ENCODE assay signal across 8 mouse cellular contexts in genomic region chr2:76674725-76675427, GRCm38 (mm10). TPM values are rescaled to one million over a fixed set of nuclear protein-coding genes. Genes with fewer than 3 reads are reported as not detected.
DNase-seq lines count a peak whose midpoint lies in the region; ATAC-seq and TF ChIP-seq lines count a peak whose summit lies in the region.

Gene Plekha3 (plus strand): TSS chr2:76675281.

- H3K27ac ChIP-seq in forebrain, embryonic 16.5 days (ENCODE audit: low read length) = peak within 1 kb of the TSS; percentile 81
- peak within 1 kb of the TSS; percentile 73 for H3K27ac ChIP-seq in neural tube, embryonic 14.5 days (ENCODE audit: low read depth, low read length)
- peak within 1 kb of the TSS; percentile 95 for H3K27ac ChIP-seq in testis, adult 2 months (ENCODE audit: control insufficient read depth, insufficient read depth, low read depth, low read length)

- peaks cover 29% of the 10 kb centered on the region for H3K4me1 ChIP-seq in forebrain, embryonic 16.5 days (replicated peaks; ENCODE audit: control insufficient read depth, insufficient read depth, low read length)
- H3K4me1 ChIP-seq in neural tube, embryonic 14.5 days (ENCODE audit: control insufficient read depth, insufficient read depth, low read length) = peaks cover 27% of the 10 kb centered on the region
- peaks cover 11% of the 10 kb centered on the region for H3K4me1 ChIP-seq in testis, adult 2 months (ENCODE audit: control insufficient read depth, insufficient read depth, low read length)

- ATAC-seq in forebrain, embryonic 16.5 days = peak; percentile 70
- ATAC-seq in neural tube, embryonic 14.5 days (ENCODE audit: low read depth) = peak; percentile 75

- H3K36me3 ChIP-seq in forebrain, embryonic 16.5 days (ENCODE audit: control insufficient read depth, insufficient read depth) = no peaks in the 10 kb centered on the region
- H3K36me3 ChIP-seq in neural tube, embryonic 14.5 days (ENCODE audit: control insufficient read depth, insufficient read depth, low read length) = 0 out of 2 replicates have a peak, but pooled peaks cover 4% of the 10 kb centered on the region
- no peaks in the 10 kb centered on the region for H3K36me3 ChIP-seq in testis, adult 2 months (ENCODE audit: control insufficient read depth, insufficient read depth, low read length)

- H3K4me2 ChIP-seq in forebrain, embryonic 16.5 days (ENCODE audit: low read length) = peak within 1 kb of the TSS; percentile 77
- peak within 1 kb of the TSS; percentile 75 for H3K4me2 ChIP-seq in neural tube, embryonic 14.5 days (ENCODE audit: low read depth, low read length)

- TF ChIP-seq POLR2A in testis, adult 2 months (IDR thresholded peaks at IDR 0.05; ENCODE audit: control insufficient read depth, low read depth, low read length) = peak; percentile 76

- TF ChIP-seq CTCF in testis, adult 2 months (IDR thresholded peaks at IDR 0.05; ENCODE audit: control insufficient read depth, insufficient read depth, insufficient replicate concordance, low read depth, low read length) = no peak

- no peaks in the 10 kb centered on the region for H3K9me3 ChIP-seq in forebrain, embryonic 16.5 days (ENCODE audit: control insufficient read depth, low read length)
- no peaks in the 10 kb centered on the region for H3K9me3 ChIP-seq in neural tube, embryonic 14.5 days (ENCODE audit: control insufficient read depth, low read length)

- intact Hi-C loops in heart, postnatal 25 days (cut with DNase I) = loop anchor here (1.0 kb wide), 1 partner anchor 27 kb away; the partner anchor contains the start of genes Pjvk and Prkra

- peak within 1 kb of the TSS; percentile 87 for H3K9ac ChIP-seq in forebrain, embryonic 16.5 days (replicated peaks; ENCODE audit: low read depth, low read length)
- peak within 1 kb of the TSS; percentile 88 for H3K9ac ChIP-seq in neural tube, embryonic 14.5 days (replicated peaks; ENCODE audit: low read depth, low read length)

- WGBS in forebrain, embryonic 16.5 days = 5% methylated on average over 39 of the region's 52 CpGs
- WGBS in neural tube, embryonic 14.5 days = 5% methylated on average over 44 of the region's 52 CpGs

- peak; percentile 57 for DNase-seq in ES-CJ7 (ENCODE audit: low read depth, low spot score)
- DNase-seq in cerebellum, adult 18-20 months = peak; percentile 85 to 88
- DNase-seq in heart, postnatal 25 days (ENCODE audit: low spot score) = peak; percentile 77
- DNase-seq in layer of hippocampus, adult 18-20 months (ENCODE audit: low spot score in 2 of 2) = peak; percentile 81 to 88
- DNase-seq in lung, adult 18-20 months = peak; percentile 85 to 89

- H3K27me3 ChIP-seq in forebrain, embryonic 16.5 days (replicated peaks; ENCODE audit: control insufficient read depth, insufficient read depth, low read length) = no peaks in the 10 kb centered on the region
- H3K27me3 ChIP-seq in neural tube, embryonic 14.5 days (ENCODE audit: control insufficient read depth, insufficient read depth, low read length) = no peaks in the 10 kb centered on the region
- no peaks in the 10 kb centered on the region for H3K27me3 ChIP-seq in testis, adult 2 months (ENCODE audit: control insufficient read depth, insufficient read depth, low read length)

- peak within 1 kb of the TSS; percentile 88 for H3K4me3 ChIP-seq in forebrain, embryonic 16.5 days (replicated peaks; ENCODE audit: low read length)
- H3K4me3 ChIP-seq in neural tube, embryonic 14.5 days (ENCODE audit: low read depth, low read length) = peak within 1 kb of the TSS; percentile 82
- H3K4me3 ChIP-seq in testis, adult 2 months (ENCODE audit: control insufficient read depth, low read depth, low read length) = peak within 1 kb of the TSS; percentile 93

RNA-seq across cellular contexts. Expression of gene Plekha3, which starts in this region (rescaled TPM):
- 6.8 and 9.5 TPM in 2 replicates for polyA plus RNA-seq in forebrain, embryonic 16.5 days (2015; fragmentation: Nextera tagmentation; extraction: Ambion mirVana)
- 10 to 100 TPM; 17.8 to 20.7 TPM for total RNA-seq in heart, postnatal 25 days (2021)
- total RNA-seq in layer of hippocampus, adult 18-20 months (2021) = 10 to 100 TPM; 53.8 to 55.7 TPM
- polyA plus RNA-seq in neural tube, embryonic 14.5 days (2014; fragmentation: Nextera tagmentation; extraction: Ambion mirVana) = 11.4 and 14.5 TPM in 2 replicates
- polyA plus RNA-seq in testis, adult 2 months (2012; rRNA removed) = 16.6 and 20.2 TPM in 2 replicates

Comparison
In these comparisons a context has a peak if more than half of its experiments do, and no peak if none do; other contexts are left out.
1. Peak in every context shown above with its lines: DNase-seq, ATAC-seq, H3K4me3 ChIP-seq and H3K27ac ChIP-seq.